Mouse (Mus musculus) myocyte (in vitro differentiated cells): ENCODE measurements at regions not wholly inside any gene's neighbourhood (a gene's known extent, or its start where the extent isn't known, plus 50 kb on each side); places are given as distances from the start of the nearest gene placed in this dataset.

Source experiments
- CEBPB ChIP-seq: IDR thresholded peaks from 2 replicates; pipeline ENCODE4 v1.6.1; 2011; ENCODE audit warnings: mild to moderate bottlenecking, moderate library complexity; ENCODE audit not compliant: poor library complexity, insufficient read depth, severe bottlenecking
- E2F4 ChIP-seq: IDR thresholded peaks from one replicate; pipeline ENCODE4 v1.6.1; 2011; ENCODE audit warnings: mild to moderate bottlenecking, control low read depth, moderate library complexity; ENCODE audit not compliant: insufficient read depth
- MYOD1 ChIP-seq, 3 experiments: IDR thresholded peaks; one replicate each; pipeline ENCODE4 v1.6.1; 2011; ENCODE audit warnings: control low read depth in 2 of 3, low read depth in 2 of 3, mild to moderate bottlenecking in 2 of 3, moderate library complexity in 1 of 3; ENCODE audit not compliant: insufficient read length in 2 of 3, control insufficient read depth in 1 of 3
- POLR2A ChIP-seq: IDR thresholded peaks from one replicate; pipeline ENCODE4 v1.6.1; 2011; ENCODE audit warnings: low read depth, mild to moderate bottlenecking, control low read depth, moderate library complexity; ENCODE audit not compliant: insufficient read length
- POLR2AphosphoS2 ChIP-seq: IDR thresholded peaks from one replicate; pipeline ENCODE4 v1.6.1; 2011; ENCODE audit warnings: low read depth, control low read depth; ENCODE audit not compliant: insufficient read length
- SRF ChIP-seq: IDR thresholded peaks from one replicate; pipeline ENCODE4 v1.6.1; 2011; ENCODE audit warnings: low read depth; ENCODE audit not compliant: control insufficient read depth, insufficient read length

- TF ChIP-seq E2F4 (no peak), POLR2A (no peak), SRF (no peak), CEBPB (no peak), POLR2AphosphoS2 (no peak), MYOD1 (IDR thresholded peaks at IDR 0.05; ENCODE audit: control insufficient read depth in 1 of 3, insufficient read length in 2 of 3, low read depth in 2 of 3) (no peak)
Observed at GRCm38 (mm10) chr13:52035731-52036130, 189.3 kb downstream of the Gadd45g start.
